Mouse (Mus musculus): Measurements from ENCODE around the gene Nmur1. TPM values are rescaled to one million over a fixed set of nuclear protein-coding genes. Genes with fewer than 3 reads are reported as not detected.

Gene Nmur1
- polyA plus RNA-seq, 1 experiment: 0.11 TPM

GRCm38 (mm10) chr1:86414715-86415114, 11.3 kb downstream of the Nmur1 start:
- Histone ChIP-seq H3K4me1 (ENCODE audit: control insufficient read depth, insufficient read depth, insufficient read length) (no peaks in the 10 kb centered on the region), H3K4me3 (ENCODE audit: extremely low read depth, insufficient read depth, insufficient read length) (no peak overlapping the region), H3K36me3 (ENCODE audit: control insufficient read depth, insufficient read depth, low read length) (no peaks in the 10 kb centered on the region), H3K27me3 (ENCODE audit: control insufficient read depth, insufficient read depth, low read length) (no peaks in the 10 kb centered on the region), H3K27ac (ENCODE audit: insufficient read depth, low read length) (no peak overlapping the region)
- DNase-seq (ENCODE audit: low read depth in 1 of 2, low spot score in 2 of 2): no peak
- WGBS: 85% methylated on average over 5 of the region's 5 CpGs
- no peak for TF ChIP-seq CTCF (IDR thresholded peaks at IDR 0.05; ENCODE audit: extremely low read depth, insufficient read depth, insufficient read length, insufficient replicate concordance)
- no peak for TF ChIP-seq POLR2A (IDR thresholded peaks at IDR 0.05; ENCODE audit: low read depth, low read length)

GRCm38 (mm10) chr1:86409476-86409875, 16.6 kb downstream of the Nmur1 start:
- H3K36me3 ChIP-seq (ENCODE audit: control insufficient read depth, insufficient read depth, low read length): no peaks in the 10 kb centered on the region
- no peaks in the 10 kb centered on the region for H3K4me1 ChIP-seq (ENCODE audit: control insufficient read depth, insufficient read depth, insufficient read length)
- TF ChIP-seq CTCF (IDR thresholded peaks at IDR 0.05; ENCODE audit: extremely low read depth, insufficient read depth, insufficient read length, insufficient replicate concordance) (no peak), POLR2A (IDR thresholded peaks at IDR 0.05; ENCODE audit: low read depth, low read length) (no peak)
- no peak overlapping the region for H3K27ac ChIP-seq (ENCODE audit: insufficient read depth, low read length)
- DNase-seq (ENCODE audit: low read depth in 1 of 2, low spot score in 2 of 2): no peak
- no peak overlapping the region for H3K4me3 ChIP-seq (ENCODE audit: extremely low read depth, insufficient read depth, insufficient read length)
- no peaks in the 10 kb centered on the region for H3K27me3 ChIP-seq (ENCODE audit: control insufficient read depth, insufficient read depth, low read length)
- WGBS: 67% methylated on average over 2 of the region's 2 CpGs

DNA sequence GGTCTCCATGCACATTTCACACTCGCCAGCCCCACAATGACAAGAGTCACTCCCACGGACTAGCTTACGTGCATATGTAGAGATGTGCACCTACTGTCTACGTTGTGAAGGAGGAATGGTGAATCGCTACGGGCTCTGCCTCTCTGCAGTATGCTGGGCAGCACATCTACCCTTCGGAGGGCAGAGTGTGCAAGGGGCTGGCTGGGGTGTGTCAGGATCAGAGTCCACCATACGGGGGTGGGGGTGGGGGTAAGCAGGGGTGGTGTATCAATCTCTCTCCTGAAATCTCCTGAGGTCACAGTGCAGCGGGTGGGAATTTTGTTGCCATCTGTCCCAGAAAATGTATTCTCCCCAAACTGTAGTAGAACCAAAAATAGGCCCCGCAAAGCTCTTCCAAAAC, 17.5 kb downstream of the Nmur1 start:
- DNase-seq (ENCODE audit: low read depth in 1 of 2, low spot score in 2 of 2): no peak
- Histone ChIP-seq H3K4me1 (ENCODE audit: control insufficient read depth, insufficient read depth, insufficient read length) (no peaks in the 10 kb centered on the region), H3K27ac (ENCODE audit: insufficient read depth, low read length) (no peak overlapping the region), H3K4me3 (ENCODE audit: extremely low read depth, insufficient read depth, insufficient read length) (no peak overlapping the region), H3K36me3 (ENCODE audit: control insufficient read depth, insufficient read depth, low read length) (no peaks in the 10 kb centered on the region), H3K27me3 (ENCODE audit: control insufficient read depth, insufficient read depth, low read length) (no peaks in the 10 kb centered on the region)
- WGBS: 94% methylated on average over 10 of the region's 10 CpGs
- no peak for TF ChIP-seq CTCF (IDR thresholded peaks at IDR 0.05; ENCODE audit: extremely low read depth, insufficient read depth, insufficient read length, insufficient replicate concordance)
- TF ChIP-seq POLR2A (IDR thresholded peaks at IDR 0.05; ENCODE audit: low read depth, low read length): no peak

DNA sequence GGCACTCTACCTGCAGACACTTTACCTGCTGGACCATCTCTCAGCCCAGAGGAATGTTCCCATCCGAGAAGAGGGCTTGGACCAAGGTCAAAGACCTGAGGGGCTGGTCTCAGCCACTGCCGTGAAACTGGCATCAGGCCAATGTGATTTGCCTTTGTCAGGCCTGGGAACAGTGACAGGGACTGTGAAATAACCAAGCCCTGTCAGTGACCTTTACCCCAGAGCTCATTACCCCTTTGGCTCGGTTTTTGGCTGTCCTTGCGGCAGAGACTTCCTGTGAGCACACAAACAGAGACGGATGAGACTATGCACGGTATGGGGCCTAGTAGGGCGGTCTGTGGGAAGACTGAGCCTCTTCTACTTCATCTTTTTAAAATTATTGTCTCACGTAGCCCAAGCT, 19.1 kb downstream of the Nmur1 start:
- Histone ChIP-seq H3K27ac (ENCODE audit: insufficient read depth, low read length) (0 out of 2 replicates have a peak overlapping the region, but pooled peaks have one; percentile 6), H3K27me3 (ENCODE audit: control insufficient read depth, insufficient read depth, low read length) (no peaks in the 10 kb centered on the region), H3K4me3 (ENCODE audit: extremely low read depth, insufficient read depth, insufficient read length) (no peak overlapping the region), H3K4me1 (ENCODE audit: control insufficient read depth, insufficient read depth, insufficient read length) (no peaks in the 10 kb centered on the region), H3K36me3 (ENCODE audit: control insufficient read depth, insufficient read depth, low read length) (no peaks in the 10 kb centered on the region)
- DNase-seq (ENCODE audit: low read depth in 1 of 2, low spot score in 2 of 2): no peak
- 39% methylated on average over 8 of the region's 8 CpGs for WGBS
- no peak for TF ChIP-seq POLR2A (IDR thresholded peaks at IDR 0.05; ENCODE audit: low read depth, low read length)
- TF ChIP-seq CTCF (IDR thresholded peaks at IDR 0.05; ENCODE audit: extremely low read depth, insufficient read depth, insufficient read length, insufficient replicate concordance): no peak

DNA sequence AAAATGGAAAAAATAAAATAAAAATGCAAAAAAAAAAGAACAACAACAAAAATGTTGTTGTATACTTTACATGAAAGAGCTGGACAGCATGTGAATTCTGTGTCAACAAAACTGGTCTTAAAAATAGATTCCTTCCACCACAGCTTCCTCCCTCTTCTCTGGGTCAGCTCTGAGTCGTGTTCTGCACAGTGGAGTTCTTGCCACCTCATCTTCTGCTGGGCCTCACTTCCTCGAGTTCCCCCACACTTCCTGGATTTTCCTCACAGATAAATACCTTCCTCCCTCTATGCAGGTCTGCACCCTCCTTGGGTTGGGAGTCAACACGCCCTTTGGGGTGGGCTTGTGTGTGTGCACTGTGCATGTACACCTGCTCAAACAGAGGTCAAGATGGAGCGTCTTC, 19.7 kb downstream of the Nmur1 start:
- no peaks in the 10 kb centered on the region for H3K36me3 ChIP-seq (ENCODE audit: control insufficient read depth, insufficient read depth, low read length)
- no peaks in the 10 kb centered on the region for H3K27me3 ChIP-seq (ENCODE audit: control insufficient read depth, insufficient read depth, low read length)
- H3K27ac ChIP-seq (ENCODE audit: insufficient read depth, low read length): 0 out of 2 replicates have a peak overlapping the region, but pooled peaks have one; percentile 6
- 46% methylated on average over 4 of the region's 4 CpGs for whole genome bisulfite sequencing
- no peak for DNase-seq (ENCODE audit: low read depth in 1 of 2, low spot score in 2 of 2)
- no peak overlapping the region for H3K4me3 ChIP-seq (ENCODE audit: extremely low read depth, insufficient read depth, insufficient read length)
- no peaks in the 10 kb centered on the region for H3K4me1 ChIP-seq (ENCODE audit: control insufficient read depth, insufficient read depth, insufficient read length)
- no peak for TF ChIP-seq CTCF (IDR thresholded peaks at IDR 0.05; ENCODE audit: extremely low read depth, insufficient read depth, insufficient read length, insufficient replicate concordance)
- TF ChIP-seq POLR2A (IDR thresholded peaks at IDR 0.05; ENCODE audit: low read depth, low read length): no peak

DNA sequence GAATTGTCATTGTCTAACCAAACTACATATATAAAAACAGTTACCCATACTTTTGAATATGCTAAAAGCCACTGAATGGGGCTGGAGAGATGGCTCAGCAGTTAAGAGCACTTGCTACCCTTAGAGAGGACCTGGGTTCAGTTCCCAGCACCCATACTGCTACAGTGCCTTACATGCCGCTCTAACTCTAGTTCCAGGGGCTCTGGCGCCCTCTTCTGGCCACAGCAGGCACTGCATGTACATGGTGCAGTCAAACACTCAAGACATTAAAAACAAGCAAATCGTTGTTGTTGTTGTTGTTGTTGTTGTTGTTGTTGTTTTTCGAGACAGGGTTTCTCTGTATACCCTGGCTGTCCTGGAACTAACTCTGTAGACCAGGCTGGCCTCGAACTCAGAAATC, 21.2 kb downstream of the Nmur1 start:
- WGBS: 65% methylated on average over 5 of the region's 5 CpGs
- H3K36me3 ChIP-seq (ENCODE audit: control insufficient read depth, insufficient read depth, low read length): no peaks in the 10 kb centered on the region
- H3K27me3 ChIP-seq (ENCODE audit: control insufficient read depth, insufficient read depth, low read length): no peaks in the 10 kb centered on the region
- no peak overlapping the region for H3K27ac ChIP-seq (ENCODE audit: insufficient read depth, low read length)
- H3K4me1 ChIP-seq (ENCODE audit: control insufficient read depth, insufficient read depth, insufficient read length): no peaks in the 10 kb centered on the region
- no peak for DNase-seq (ENCODE audit: low read depth in 1 of 2, low spot score in 2 of 2)
- TF ChIP-seq POLR2A (IDR thresholded peaks at IDR 0.05; ENCODE audit: low read depth, low read length): no peak
- TF ChIP-seq CTCF (IDR thresholded peaks at IDR 0.05; ENCODE audit: extremely low read depth, insufficient read depth, insufficient read length, insufficient replicate concordance): peak; percentile 25; the same call in 1 of the 2 replicates
- no peak overlapping the region for H3K4me3 ChIP-seq (ENCODE audit: extremely low read depth, insufficient read depth, insufficient read length)

DNA sequence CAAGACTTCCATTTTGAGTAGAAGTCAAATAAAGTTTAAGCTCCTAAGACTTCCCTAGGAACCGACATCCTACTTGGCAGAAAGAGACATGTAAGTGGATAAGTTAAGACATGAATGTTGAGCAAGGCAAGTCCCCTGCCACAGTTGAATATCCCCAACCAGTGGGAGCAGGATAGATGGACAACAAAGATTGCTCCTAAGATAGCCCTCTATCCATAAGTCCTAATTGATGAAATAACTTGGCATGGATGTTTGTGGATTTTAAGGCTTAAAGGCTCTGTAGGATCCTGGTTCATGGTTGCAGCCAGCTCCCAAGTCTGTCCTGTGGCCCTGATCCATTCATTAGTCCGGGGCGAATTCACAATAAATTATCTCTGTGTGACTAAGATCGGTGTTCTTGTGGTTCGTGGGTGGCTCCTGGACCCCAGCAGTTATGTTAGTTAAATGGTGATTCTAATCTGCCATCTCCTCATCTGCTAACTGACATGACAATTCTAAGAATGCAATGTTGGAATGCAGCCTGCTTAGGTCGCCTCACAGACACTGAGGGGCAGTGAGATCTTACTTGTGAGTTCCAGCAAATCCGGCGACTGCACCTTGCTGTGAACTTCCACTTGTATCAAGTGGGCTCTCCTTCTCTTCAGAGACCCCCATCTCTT, 25.8 kb downstream of the Nmur1 start:
- Histone ChIP-seq H3K36me3 (ENCODE audit: control insufficient read depth, insufficient read depth, low read length) (no peaks in the 10 kb centered on the region), H3K4me1 (ENCODE audit: control insufficient read depth, insufficient read depth, insufficient read length) (peaks cover 3% of the 10 kb centered on the region; the same call in 1 of the 2 replicates), H3K27me3 (ENCODE audit: control insufficient read depth, insufficient read depth, low read length) (no peaks in the 10 kb centered on the region), H3K4me3 (ENCODE audit: extremely low read depth, insufficient read depth, insufficient read length) (no peak overlapping the region), H3K27ac (ENCODE audit: insufficient read depth, low read length) (no peak overlapping the region)
- DNase-seq (ENCODE audit: low read depth in 1 of 2, low spot score in 2 of 2): no peak
- TF ChIP-seq POLR2A (IDR thresholded peaks at IDR 0.05; ENCODE audit: low read depth, low read length): no peak
- no peak for TF ChIP-seq CTCF (IDR thresholded peaks at IDR 0.05; ENCODE audit: extremely low read depth, insufficient read depth, insufficient read length, insufficient replicate concordance)
- WGBS: 70% methylated on average over 8 of the region's 8 CpGs

Data from spleen, adult 2 months (tissue).